Mouse (Mus musculus): Measurements from ENCODE around the gene Igsf11.

Igsf11 gene

DNA sequence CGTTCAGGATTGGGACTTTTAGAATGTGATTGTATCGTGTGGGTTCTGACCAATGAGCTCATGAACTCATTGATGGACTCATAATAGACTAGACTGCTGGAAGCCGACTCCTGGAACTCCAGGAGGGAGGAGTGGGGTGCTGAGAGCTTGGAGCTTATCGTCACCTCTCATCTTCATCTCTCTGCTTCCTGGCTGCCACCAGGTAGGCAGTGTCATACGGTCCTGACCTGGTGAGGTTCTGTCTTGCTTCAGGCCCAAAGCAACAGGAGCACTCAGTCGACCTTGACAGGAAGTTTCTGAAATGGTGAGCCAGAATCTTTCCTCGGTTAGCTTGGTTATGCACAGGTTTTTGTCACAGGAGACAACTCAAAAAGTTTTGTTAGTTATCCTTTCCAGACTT is at the start of gene Igsf11:
Igsf11 (plus strand) TSS at position 301 of the 400 bp plus-strand sequence.
- in situ Hi-C loops (cut with MboI; ENCODE audit: low pct_unique_long_range_greater_than_20kb in 1 of 2, low sequenced_read_pairs in 2 of 2, unreplicated experiment in 1 of 2): no loop called here

DNA sequence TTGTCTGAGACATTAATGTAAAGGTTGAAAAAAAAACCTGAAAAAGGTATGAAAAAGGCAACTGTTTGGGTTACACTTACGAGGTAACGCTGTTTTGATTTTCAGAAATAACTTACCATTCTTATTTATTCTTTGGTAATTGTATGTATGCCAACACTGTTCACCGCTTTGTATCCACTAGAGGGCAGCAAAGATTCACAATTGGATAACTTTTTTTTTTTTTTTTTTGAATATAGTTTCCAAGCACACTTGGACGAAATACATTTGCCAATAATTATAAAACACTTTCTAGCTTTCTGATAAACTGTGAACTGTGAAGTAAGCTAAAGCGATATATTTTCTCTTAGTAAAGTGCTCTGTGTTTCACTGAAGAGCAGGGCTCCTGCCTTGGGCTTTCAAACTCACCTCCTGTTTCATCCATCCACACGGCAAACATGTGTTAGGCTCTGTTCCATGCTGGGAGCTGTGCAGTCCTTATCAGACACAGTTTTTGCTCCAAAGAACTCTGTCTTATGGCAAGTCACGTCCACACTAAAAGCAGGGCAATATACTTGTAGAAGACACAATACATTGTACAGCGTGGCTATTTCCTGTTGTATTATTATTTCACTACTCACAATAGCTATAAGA is 34.2 kb upstream of the Igsf11 start:
- in situ Hi-C loops (cut with MboI; ENCODE audit: low pct_unique_long_range_greater_than_20kb in 1 of 2, low sequenced_read_pairs in 2 of 2, unreplicated experiment in 1 of 2): loop anchor here (5.0 to 10.0 kb wide), 2 partner anchors 194 to 197 kb away; no protein-coding TSS in a partner anchor

DNA sequence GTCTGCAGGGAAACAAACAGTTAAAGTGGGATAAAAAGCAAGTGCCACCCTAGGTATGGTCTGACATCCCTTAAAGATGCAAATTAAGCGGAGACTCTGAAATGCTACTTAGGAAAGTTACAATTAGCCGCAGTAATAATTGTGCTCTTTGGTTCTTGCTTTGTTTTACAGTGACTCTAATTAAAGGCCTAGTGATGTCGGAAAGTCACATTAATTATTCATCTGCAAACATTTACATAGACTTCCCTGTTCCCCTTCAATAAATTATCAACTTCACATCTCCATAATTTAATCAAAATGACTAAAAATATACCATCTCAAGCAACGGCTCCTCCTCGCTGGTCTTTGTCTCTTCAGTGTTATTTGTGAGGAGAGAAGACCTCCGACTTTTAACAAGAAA is 31.9 kb upstream of the Igsf11 start:
- in situ Hi-C loops (cut with MboI; ENCODE audit: low pct_unique_long_range_greater_than_20kb in 1 of 2, low sequenced_read_pairs in 2 of 2, unreplicated experiment in 1 of 2): no loop called here

DNA sequence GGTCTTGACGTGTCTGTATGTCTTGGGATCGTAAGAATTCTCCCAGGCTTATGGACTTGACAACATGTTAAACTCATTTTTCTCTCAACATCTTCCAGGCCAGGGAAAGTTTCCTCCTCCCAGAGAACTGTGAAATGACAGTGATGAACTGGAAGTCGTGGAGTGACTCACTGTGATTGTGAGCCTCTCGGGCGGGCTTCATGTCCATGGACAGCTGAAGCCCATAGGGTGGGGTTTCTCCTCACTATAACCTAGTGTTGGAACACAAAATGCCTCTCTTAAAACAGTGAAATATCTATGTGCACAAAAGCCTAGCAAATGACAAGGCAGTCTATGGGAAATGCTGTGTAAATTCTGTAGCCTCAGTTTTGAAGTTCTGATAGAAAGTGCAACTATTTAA is 28.1 kb upstream of the Igsf11 start:
- in situ Hi-C loops (cut with MboI; ENCODE audit: low pct_unique_long_range_greater_than_20kb in 1 of 2, low sequenced_read_pairs in 2 of 2, unreplicated experiment in 1 of 2): no loop called here

DNA sequence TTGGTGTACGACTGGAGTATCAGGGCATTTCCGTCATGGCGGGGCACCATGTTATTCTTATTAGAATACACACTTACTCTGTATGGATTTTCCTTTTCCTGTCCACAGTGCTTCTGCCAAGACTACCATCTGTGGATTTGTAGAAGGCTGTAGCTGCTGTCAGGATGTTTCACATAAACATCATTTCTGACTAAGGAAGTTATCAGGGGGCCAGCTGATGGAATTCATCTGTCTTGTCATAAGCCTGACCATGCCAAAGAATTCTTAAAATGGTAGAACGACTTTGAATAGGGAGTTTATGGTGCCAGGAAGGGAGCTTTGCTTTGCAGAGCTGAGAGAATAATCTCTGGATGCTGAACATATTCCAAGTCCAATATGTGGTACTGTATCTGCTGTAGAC is 19.2 kb upstream of the Igsf11 start:
- in situ Hi-C loops (cut with MboI; ENCODE audit: low pct_unique_long_range_greater_than_20kb in 1 of 2, low sequenced_read_pairs in 2 of 2, unreplicated experiment in 1 of 2): no loop called here

DNA sequence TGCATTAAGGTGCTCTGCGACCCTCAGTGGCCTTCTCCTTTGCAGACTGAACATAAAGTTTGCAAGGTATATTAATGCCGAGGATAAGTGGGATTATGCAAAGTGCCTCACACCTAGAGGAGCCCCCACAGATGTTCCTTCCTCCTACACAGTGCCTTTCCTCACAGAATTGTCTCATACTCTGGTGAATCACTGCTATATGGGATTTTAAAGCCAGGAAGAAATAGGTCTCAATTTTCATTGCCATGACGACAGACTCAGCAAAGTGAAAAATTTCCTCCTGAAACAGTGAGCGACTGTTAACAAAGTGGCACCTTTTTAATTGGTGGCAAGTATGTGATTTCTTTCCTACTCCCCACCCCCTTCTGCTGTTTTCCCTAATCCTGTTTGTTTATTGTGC is 18.0 kb upstream of the Igsf11 start:
- in situ Hi-C loops (cut with MboI; ENCODE audit: low pct_unique_long_range_greater_than_20kb in 1 of 2, low sequenced_read_pairs in 2 of 2, unreplicated experiment in 1 of 2): no loop called here

DNA sequence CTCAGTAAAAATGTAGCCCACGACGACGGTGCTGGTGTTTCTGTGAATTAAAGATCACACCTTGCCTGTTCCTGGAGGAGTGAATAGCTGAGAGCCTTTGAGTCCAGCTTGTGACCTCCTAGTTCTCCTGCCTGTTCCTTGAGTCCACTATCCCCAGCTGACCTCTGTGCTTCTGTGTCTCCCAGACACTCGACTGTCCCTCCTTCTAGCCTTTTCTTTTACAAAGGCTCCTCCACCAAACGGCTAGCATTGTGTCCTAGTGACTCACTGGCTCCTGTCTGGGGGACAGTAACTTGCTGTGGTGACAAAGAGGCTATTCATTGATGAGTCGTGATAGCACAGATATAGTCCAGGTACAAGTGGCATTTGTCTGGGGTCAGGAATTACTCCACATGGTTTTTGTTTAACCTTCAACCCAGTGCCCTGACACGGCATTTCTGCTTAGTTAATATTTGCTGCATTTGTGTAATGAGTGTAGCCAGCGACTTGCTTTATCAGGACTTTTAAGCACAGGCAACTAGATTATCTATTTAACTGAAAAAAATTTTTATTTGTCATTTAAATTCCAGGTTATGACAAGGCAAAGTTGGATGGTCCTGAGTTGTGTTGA is 6.5 kb downstream of the Igsf11 start:
- in situ Hi-C loops (cut with MboI; ENCODE audit: low pct_unique_long_range_greater_than_20kb in 1 of 2, low sequenced_read_pairs in 2 of 2, unreplicated experiment in 1 of 2): no loop called here

DNA sequence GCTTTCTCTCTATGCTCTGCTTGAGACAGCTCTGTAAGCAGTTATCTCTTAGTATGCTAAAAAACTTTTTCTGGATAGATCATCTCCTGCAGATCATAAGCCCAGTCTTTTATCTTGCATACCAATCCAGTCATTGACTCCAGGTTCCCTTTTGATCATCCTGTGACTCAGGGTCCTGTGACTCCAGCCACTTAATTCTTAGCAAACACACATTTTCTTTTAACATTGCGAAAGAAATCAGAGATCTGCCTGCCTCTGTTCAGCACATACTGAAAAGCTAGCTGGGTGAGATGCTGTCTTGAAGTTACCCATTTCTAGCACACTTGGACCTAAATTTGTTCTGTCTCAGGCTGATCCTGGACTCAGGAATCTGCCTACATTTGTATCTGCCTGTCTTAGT is 7.6 kb downstream of the Igsf11 start:
- in situ Hi-C loops (cut with MboI; ENCODE audit: low pct_unique_long_range_greater_than_20kb in 1 of 2, low sequenced_read_pairs in 2 of 2, unreplicated experiment in 1 of 2): no loop called here

DNA sequence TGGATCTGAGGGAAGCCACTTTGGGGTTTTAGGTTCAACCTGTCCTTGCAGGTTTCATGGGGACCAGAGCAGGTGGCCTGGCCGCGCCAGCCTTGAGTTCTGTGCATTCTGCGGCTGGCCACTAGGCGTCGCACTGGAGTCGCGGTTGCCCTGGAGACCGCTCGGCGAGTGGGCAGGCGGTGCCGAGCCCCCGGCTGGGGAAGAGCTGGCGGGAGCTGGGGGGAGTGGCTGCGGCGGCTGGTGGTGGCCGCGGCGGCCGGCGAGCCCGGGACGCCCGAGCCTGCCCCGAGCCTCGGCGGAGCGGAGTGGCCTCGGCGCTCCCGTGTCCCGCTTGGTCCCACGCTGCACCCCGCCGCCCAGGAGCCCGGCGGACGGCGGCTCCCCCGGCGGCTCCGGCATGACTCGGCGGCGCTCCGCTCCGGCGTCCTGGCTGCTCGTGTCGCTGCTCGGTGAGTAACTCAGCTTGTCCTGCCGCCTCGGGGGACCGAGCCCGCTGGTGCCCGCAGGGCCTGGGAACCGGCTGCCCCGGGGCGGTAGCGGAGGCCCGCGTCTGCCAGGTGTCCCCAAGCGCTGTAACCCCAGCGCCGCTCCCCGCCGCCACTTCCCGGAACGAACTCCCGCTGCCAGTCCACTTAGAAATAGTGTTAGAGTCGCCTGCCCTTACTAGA is 9.8 kb downstream of the Igsf11 start:
- in situ Hi-C loops (cut with MboI; ENCODE audit: low pct_unique_long_range_greater_than_20kb in 1 of 2, low sequenced_read_pairs in 2 of 2, unreplicated experiment in 1 of 2): no loop called here

DNA sequence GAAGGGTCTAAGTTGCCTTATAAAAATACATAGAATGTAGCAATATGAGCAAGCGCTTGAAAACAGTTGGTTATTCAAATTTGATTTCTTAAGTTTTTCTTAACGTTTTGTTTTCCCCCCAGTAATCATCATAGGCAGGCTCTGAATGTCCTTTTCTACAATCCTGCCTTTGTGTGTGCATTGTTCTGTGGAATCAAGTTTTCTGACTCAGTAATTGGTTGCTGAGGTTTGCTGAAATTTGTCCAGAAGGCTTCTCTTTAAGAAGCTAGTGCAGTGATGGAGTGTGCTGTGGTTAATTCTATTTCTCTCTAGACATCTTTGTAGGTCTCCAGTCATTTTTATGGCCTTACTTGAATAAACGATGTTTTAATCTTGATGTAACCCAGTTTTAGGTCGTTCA is 10.5 kb downstream of the Igsf11 start:
- in situ Hi-C loops (cut with MboI; ENCODE audit: low pct_unique_long_range_greater_than_20kb in 1 of 2, low sequenced_read_pairs in 2 of 2, unreplicated experiment in 1 of 2): no loop called here

DNA sequence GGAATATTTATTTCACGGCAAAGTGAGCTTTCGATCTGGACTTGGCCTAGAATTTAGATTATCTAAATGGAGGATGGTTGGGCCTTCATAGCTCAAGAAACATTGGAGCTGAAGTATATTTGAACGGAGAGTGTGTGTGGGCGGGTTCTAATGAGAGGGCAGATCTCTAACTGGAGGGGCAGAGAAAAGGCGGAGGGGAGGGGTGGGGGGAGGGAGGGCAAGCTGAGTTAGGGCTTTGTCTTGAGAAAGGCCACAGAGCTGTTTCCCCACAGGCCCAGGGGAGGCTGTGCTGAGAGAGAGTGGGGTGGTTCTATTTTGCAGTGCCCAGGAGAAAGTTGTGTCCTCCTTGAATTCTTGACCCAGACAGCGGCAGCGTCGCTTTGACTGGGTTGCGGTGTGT is 11.7 kb downstream of the Igsf11 start:
- in situ Hi-C loops (cut with MboI; ENCODE audit: low pct_unique_long_range_greater_than_20kb in 1 of 2, low sequenced_read_pairs in 2 of 2, unreplicated experiment in 1 of 2): no loop called here

DNA sequence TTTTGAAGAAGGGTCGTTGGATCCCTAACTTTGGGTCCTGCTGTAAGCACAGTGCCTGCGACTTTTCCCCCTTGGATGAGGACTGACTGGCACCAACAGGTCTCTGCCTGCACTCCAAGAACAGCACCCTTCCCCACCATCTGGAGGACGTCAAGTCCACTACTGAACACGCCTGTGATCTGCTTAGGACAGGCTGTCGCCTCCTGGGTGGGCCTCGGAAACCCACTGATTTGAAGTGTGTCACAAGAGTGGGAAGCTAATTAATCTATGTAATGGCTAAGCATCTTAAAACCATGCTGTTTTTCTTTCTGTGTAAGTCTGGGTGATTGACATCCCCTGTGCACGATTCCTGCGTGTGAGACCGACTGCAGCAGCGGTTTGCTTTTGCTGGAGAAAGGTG is 13.4 kb downstream of the Igsf11 start:
- in situ Hi-C loops (cut with MboI; ENCODE audit: low pct_unique_long_range_greater_than_20kb in 1 of 2, low sequenced_read_pairs in 2 of 2, unreplicated experiment in 1 of 2): no loop called here

DNA sequence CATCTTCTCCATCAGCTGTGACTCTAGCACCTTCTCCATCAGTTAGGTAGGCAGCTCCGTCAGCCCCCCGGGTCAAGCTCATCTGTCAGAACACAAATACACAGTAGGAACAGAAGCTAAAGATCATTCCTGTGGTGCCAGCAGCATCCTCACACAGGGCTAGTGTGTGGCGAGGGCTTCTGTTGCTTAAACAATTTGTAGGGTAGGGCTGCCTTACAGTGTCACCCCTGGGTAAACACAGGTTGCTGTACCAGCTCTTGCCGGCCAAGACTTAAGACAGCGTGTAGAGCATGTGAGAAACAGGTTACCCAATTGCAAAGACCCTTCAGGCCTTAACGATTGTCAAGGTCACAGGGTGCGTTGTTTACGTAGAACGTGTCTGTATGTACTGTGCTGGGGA is 15.8 kb downstream of the Igsf11 start:
- in situ Hi-C loops (cut with MboI; ENCODE audit: low pct_unique_long_range_greater_than_20kb in 1 of 2, low sequenced_read_pairs in 2 of 2, unreplicated experiment in 1 of 2): no loop called here

DNA sequence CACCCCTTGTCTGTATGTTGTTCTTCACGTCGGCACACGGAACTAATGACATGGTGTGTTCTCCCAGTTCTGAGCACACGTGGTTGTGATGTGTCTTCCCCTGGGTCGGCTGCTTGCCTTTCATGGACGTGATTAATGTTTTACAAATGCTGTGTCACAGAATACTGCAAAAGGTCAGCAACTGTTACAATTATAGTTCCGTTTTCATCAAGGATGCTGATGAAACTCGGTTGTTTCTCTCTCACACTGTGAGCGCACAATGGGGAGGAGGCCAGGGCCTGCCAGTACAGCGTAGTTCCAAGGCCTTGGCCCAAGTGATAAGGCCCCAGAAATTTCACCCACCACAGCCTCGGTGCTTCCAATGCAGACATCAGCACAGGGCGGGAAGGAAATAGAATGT is 17.0 kb downstream of the Igsf11 start:
- in situ Hi-C loops (cut with MboI; ENCODE audit: low pct_unique_long_range_greater_than_20kb in 1 of 2, low sequenced_read_pairs in 2 of 2, unreplicated experiment in 1 of 2): no loop called here

DNA sequence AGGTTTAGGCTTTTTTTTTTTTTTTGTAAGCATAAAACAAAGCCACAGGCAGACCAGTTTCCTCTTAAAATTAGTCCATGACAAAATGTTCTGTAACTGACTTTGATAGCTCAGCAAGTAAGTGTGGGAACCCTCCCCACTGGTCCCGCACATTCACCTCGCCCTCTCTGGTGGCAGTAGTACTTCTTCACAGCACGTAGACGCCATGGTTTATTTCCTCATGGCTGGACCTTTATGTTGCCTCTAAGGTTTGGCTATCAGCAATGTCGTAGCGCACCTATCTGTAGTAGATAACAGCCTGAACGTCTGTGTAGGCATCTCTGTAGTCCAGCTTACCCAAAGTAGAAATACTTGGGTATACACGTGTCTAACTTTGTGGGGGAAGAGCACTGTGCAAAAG is 17.6 kb downstream of the Igsf11 start:
- in situ Hi-C loops (cut with MboI; ENCODE audit: low pct_unique_long_range_greater_than_20kb in 1 of 2, low sequenced_read_pairs in 2 of 2, unreplicated experiment in 1 of 2): no loop called here

DNA sequence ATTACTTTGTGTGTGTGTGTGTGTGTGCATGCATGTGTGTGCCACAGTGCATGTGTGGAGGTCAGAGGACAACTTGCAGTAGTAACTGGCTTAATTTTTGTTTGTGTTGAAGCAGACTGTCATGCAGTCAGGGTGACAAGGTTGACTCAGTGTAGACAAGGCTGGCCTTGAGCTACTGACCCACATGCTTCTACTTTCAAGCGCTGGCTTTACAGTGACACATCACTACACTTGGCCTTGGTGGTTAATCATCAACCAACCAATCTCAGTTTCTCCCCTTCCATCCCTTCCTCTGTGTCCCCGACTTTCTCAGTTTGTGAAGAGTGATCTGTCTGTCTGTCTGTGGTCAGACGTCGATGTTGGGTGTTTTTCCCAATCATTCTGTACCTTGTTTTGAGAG is 23.0 kb downstream of the Igsf11 start:
- in situ Hi-C loops (cut with MboI; ENCODE audit: low pct_unique_long_range_greater_than_20kb in 1 of 2, low sequenced_read_pairs in 2 of 2, unreplicated experiment in 1 of 2): no loop called here

DNA sequence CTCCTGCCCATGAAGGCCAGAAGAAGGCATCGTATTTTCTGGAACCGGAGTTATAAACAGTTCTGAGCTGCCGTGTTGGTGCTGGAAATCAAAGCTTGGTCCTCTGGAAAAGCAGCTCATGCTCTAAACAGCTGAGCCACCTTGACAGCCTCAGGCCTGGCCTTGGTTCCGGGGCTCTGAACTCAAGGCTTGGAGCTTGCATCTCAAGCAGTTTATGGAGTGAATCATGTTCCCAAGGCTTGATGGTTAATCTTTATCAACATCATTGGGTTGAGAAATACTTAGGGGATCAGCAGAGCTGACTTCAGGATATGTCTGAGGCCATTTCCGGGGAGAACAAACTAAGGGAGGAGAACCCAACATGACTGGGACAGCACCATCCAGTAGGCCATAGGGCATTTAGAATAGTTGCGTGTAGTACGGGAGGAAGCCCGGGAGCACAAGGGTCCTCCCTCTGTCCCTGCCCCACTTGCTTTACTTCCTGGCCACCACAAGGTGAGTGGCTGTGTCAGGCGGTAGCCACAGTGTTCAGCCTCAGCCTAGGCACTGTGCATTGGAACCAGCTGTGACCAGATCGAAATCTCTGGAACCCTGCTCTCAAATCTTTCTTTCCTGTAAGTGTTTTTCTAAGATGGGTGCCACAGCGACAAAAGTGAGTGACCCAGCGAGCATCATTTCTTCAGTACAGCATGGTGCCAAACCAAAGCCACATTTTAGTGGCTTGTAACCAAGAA is 23.7 kb downstream of the Igsf11 start:
- in situ Hi-C loops (cut with MboI; ENCODE audit: low pct_unique_long_range_greater_than_20kb in 1 of 2, low sequenced_read_pairs in 2 of 2, unreplicated experiment in 1 of 2): no loop called here

DNA sequence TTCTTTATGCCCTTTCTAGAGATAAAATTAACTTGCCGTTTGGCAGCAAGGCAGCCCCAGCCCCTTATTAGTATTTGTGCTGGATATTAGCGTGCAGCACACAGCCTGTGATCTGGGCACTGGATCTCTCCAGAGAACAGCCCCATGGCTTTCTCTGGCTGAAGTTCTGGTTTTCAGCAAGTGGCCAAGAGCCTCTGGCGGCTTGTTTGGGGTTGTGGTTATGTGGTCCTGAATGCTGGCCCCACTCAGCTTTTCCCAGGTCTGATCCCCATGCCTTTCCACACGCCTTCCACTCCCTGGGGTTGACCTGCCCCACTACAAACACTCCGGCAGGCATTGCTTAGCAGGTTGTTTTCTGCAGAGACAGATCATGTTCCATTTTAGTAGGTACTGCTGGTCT is 24.4 kb downstream of the Igsf11 start:
- in situ Hi-C loops (cut with MboI; ENCODE audit: low pct_unique_long_range_greater_than_20kb in 1 of 2, low sequenced_read_pairs in 2 of 2, unreplicated experiment in 1 of 2): no loop called here

DNA sequence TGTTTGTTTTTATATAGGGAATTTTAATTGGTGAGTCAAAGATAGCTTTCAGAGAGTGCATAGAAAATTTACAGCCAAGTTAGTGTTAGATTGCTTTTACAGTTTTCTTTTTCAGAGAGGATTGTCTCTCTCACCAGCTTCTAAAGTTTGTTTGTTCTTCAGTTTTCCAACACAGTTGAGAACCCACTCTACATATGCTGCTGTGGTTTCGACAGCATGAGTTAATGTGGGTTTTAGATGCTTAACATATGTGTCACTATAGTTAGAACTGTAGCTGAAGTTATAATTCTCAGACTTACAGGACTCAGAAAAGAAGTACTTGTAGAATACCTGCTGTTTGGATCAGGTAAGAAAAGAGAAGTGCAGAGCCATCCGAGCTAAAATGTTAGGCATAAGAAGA is 25.6 kb downstream of the Igsf11 start:
- in situ Hi-C loops (cut with MboI; ENCODE audit: low pct_unique_long_range_greater_than_20kb in 1 of 2, low sequenced_read_pairs in 2 of 2, unreplicated experiment in 1 of 2): no loop called here

Data from mouse embryonic stem cell (cell line).